Mouse (Mus musculus) ES-Bruce4 (cell line): ENCODE measurements around the gene Apc2.

ENCODE experiments used
- CTCF ChIP-seq: IDR thresholded peaks from one replicate; pipeline ENCODE4 v1.8.1; 2011; ENCODE audit warnings: low read depth, low read length
- EP300 ChIP-seq: IDR thresholded peaks from 2 replicates; pipeline ENCODE4 v1.6.1; 2011; ENCODE audit warnings: low read depth, low read length; ENCODE audit not compliant: insufficient read depth
- POLR2A ChIP-seq: IDR thresholded peaks from one replicate; pipeline ENCODE4 v1.8.1; 2011; ENCODE audit warnings: low read length; ENCODE audit not compliant: insufficient read depth

- TF ChIP-seq CTCF = no peak
- TF ChIP-seq POLR2A = no peak
- TF ChIP-seq EP300 = no peak
These were observed 21.9 kb upstream of the Apc2 start for GRCm38 (mm10) chr10:80273847-80274246.
